Mouse (Mus musculus) liver, embryonic 14.5 days (tissue): ENCODE data around the gene Tbcb. TPM values are rescaled to one million over a fixed set of nuclear protein-coding genes. Genes with fewer than 3 reads are reported as not detected.

Source experiments
- ATAC-seq: fragments of 200-750 bp; cut with Nextera tagmentation; 2 replicates; pipeline ENCODE4 v1.8.0; 2017; ENCODE audit warnings: moderate number of reproducible peaks, mild to moderate bottlenecking, moderate library complexity; ENCODE audit not compliant: insufficient read depth
- DNase-seq, 3 experiments: peaks; one replicate each; pipeline ENCODE4 v3.0.0-alpha.2; 2012 to 2013; ENCODE audit warnings: low read depth in 3 of 3, low spot score in 3 of 3
- H3K27ac ChIP-seq: fragments of 300-500 bp; sonication (generic); 2 replicates; pipeline ENCODE4 v1.5.1; 2014; ENCODE audit warnings: moderate library complexity, mild to moderate bottlenecking, control low read depth, inconsistent platforms
- H3K27me3 ChIP-seq: fragments of 300-500 bp; sonication (generic); 2 replicates; pipeline ENCODE4 v1.6.1; 2014; ENCODE audit warnings: mild to moderate bottlenecking, low read length, moderate library complexity; ENCODE audit not compliant: control insufficient read depth, insufficient read depth
- H3K36me3 ChIP-seq: fragments of 300-500 bp; sonication (generic); replicated peaks from 2 replicates; pipeline ENCODE4 v1.6.1; 2014; ENCODE audit warnings: low read depth; ENCODE audit not compliant: control insufficient read depth, insufficient read depth
- H3K4me1 ChIP-seq, 2 experiments: fragments of 200-500 bp in 1 of 2; fragments of 300-500 bp in 1 of 2; sonication (generic) in 1 of 2; replicated peaks; 2 replicates each; pipeline ENCODE4 v1.6.1; 2012 to 2014; ENCODE audit warnings: antibody characterized with exemption in 1 of 2, inconsistent platforms in 1 of 2, low read length in 1 of 2; ENCODE audit not compliant: control insufficient read depth in 2 of 2, insufficient read depth in 2 of 2
- H3K4me2 ChIP-seq: fragments of 300-500 bp; sonication (generic); 2 replicates; pipeline ENCODE4 v1.6.1; 2014; ENCODE audit warnings: low read depth, mild to moderate bottlenecking, control low read depth, moderate library complexity
- H3K4me3 ChIP-seq, 2 experiments: fragments of 200-500 bp in 1 of 2; fragments of 300-500 bp in 1 of 2; sonication (generic) in 1 of 2; 2 replicates each; pipeline ENCODE4 v1.5.1; 2012 to 2014; ENCODE audit warnings: low read depth in 2 of 2, low read length in 2 of 2, mild to moderate bottlenecking in 2 of 2, control low read depth in 1 of 2, inconsistent platforms in 1 of 2, moderate library complexity in 1 of 2; ENCODE audit not compliant: insufficient read depth in 1 of 2
- H3K9ac ChIP-seq: fragments of 300-500 bp; sonication (generic); replicated peaks from 2 replicates; pipeline ENCODE4 v1.6.1; 2014; ENCODE audit warnings: mild to moderate bottlenecking, control low read depth, moderate library complexity
- H3K9me3 ChIP-seq: fragments of 300-500 bp; sonication (generic); 2 replicates; pipeline ENCODE4 v1.6.1; 2016; ENCODE audit warnings: low read length, mixed read lengths; ENCODE audit not compliant: control insufficient read depth
- CTCF ChIP-seq: IDR thresholded peaks from 2 replicates; pipeline ENCODE4 v1.5.1; 2016; ENCODE audit warnings: antibody characterized with exemption, low read depth, control low read depth
- EP300 ChIP-seq: IDR thresholded peaks from 2 replicates; pipeline ENCODE4 v1.6.1; 2016; ENCODE audit warnings: antibody characterized with exemption, low read depth
- WGBS: fragments of 180-500 bp; shearing (Covaris S2); extraction: QIAGEN DNeasy Blood & Tissue Kit; methylation state at CpG from one replicate; pipeline ENCODE4 v1.1.7; 2014; ENCODE audit not compliant: insufficient replicate concordance; 5-methylcytosine and 5-hydroxymethylcytosine counted together
- polyA plus RNA-seq, 2 experiments: library from polyadenylated mRNA; depleted of rRNA in 1 of 2; stranded (reverse) in 1 of 2; unstranded in 1 of 2; fragments of >200 nt; fragmentation: Nextera tagmentation in 1 of 2; extraction: Ambion mirVana in 1 of 2; gene quantifications; 2 replicates each; pipeline versions ENCODE4 v1.2.1 to v1.2.3; 2012 to 2014

Tbcb gene
- polyA plus RNA-seq, 2 experiments = 24.4 to 44.8 TPM

- no peak overlapping the region for H3K9ac ChIP-seq
- WGBS = 2% methylated on average over 4 of the region's 4 CpGs
- no peak overlapping the region for H3K4me3 ChIP-seq
- H3K4me2 ChIP-seq = no peak overlapping the region
- H3K4me1 ChIP-seq = peaks cover 0 to 9% of the 10 kb centered on the region in 2 experiments; a peak in 2 of 4 replicates
- ATAC-seq = no peak
- TF ChIP-seq CTCF (peak; percentile 90), EP300 (no peak)
- no peaks in the 10 kb centered on the region for H3K27me3 ChIP-seq
- no peak overlapping the region for H3K27ac ChIP-seq
- peak in 1 of 3 experiments; percentile 51 for DNase-seq
- H3K9me3 ChIP-seq = no peaks in the 10 kb centered on the region
- no peaks in the 10 kb centered on the region; the same call in none of the 2 replicates for H3K36me3 ChIP-seq
Observed at GRCm38 (mm10) chr7:30181308-30181707, 50.8 kb downstream of the Tbcb start.

- no peak overlapping the region for H3K4me3 ChIP-seq
- 74% methylated on average over 11 of the region's 11 CpGs for WGBS
- no peak overlapping the region for H3K27ac ChIP-seq
- DNase-seq (no peak), ATAC-seq (no peak)
- no peak for TF ChIP-seq EP300
- TF ChIP-seq CTCF = no peak
- H3K4me2 ChIP-seq = no peak overlapping the region
- H3K9ac ChIP-seq = no peak overlapping the region
- H3K27me3 ChIP-seq = no peaks in the 10 kb centered on the region
- H3K4me1 ChIP-seq = no peaks in the 10 kb centered on the region
- H3K36me3 ChIP-seq = no peaks in the 10 kb centered on the region; the same call in 1 of the 2 replicates
- no peaks in the 10 kb centered on the region for H3K9me3 ChIP-seq
Observed at GRCm38 (mm10) chr7:30178256-30178655, 53.8 kb downstream of the Tbcb start.

- no peak for TF ChIP-seq EP300
- no peak for TF ChIP-seq CTCF
- DNase-seq = no peak
- Histone ChIP-seq H3K27me3 (no peaks in the 10 kb centered on the region), H3K4me1 (no peaks in the 10 kb centered on the region), H3K9ac (no peak overlapping the region), H3K27ac (no peak overlapping the region), H3K36me3 (no peaks in the 10 kb centered on the region; the same call in 1 of the 2 replicates), H3K4me2 (no peak overlapping the region), H3K9me3 (no peaks in the 10 kb centered on the region), H3K4me3 (no peak overlapping the region)
- no peak for ATAC-seq
- WGBS = 44% methylated on average over 12 of the region's 12 CpGs
Observed at GRCm38 (mm10) chr7:30176474-30176873, 55.6 kb downstream of the Tbcb start.

Other genes starting within 250 kb of the Tbcb start
- gene Zfp568, start 248.3 kb downstream of the Tbcb start, polyA plus RNA-seq (2012; rRNA removed) = 4.5 and 6.1 TPM in 2 replicates
- 7.0 and 8.2 TPM in 2 replicates for gene Zfp568, start 248.3 kb downstream of the Tbcb start, polyA plus RNA-seq (2014; fragmentation: Nextera tagmentation; extraction: Ambion mirVana)
- 0.24 and 0.38 TPM in 2 replicates for gene Zfp14, start 180.9 kb downstream of the Tbcb start, polyA plus RNA-seq (2012; rRNA removed)
- 0.21 and 0.27 TPM in 2 replicates for gene Zfp14, start 180.9 kb downstream of the Tbcb start, polyA plus RNA-seq (2014; fragmentation: Nextera tagmentation; extraction: Ambion mirVana)
- 0.22 and 0.50 TPM in 2 replicates for gene Zfp82, start 159.4 kb downstream of the Tbcb start, polyA plus RNA-seq (2012; rRNA removed)
- 1.2 and 1.8 TPM in 2 replicates for gene Zfp82, start 159.4 kb downstream of the Tbcb start, polyA plus RNA-seq (2014; fragmentation: Nextera tagmentation; extraction: Ambion mirVana)
- 0.13 TPM in 1 of 2 replicates, not detected in the other for gene Gm26920, start 141.9 kb downstream of the Tbcb start, polyA plus RNA-seq (2012; rRNA removed)
- gene Gm26920, start 141.9 kb downstream of the Tbcb start, polyA plus RNA-seq (2014; fragmentation: Nextera tagmentation; extraction: Ambion mirVana) = 0.23 TPM in 1 of 2 replicates, not detected in the other
- gene Zfp566, start 141.7 kb downstream of the Tbcb start, polyA plus RNA-seq (2012; rRNA removed) = 0.54 and 1.8 TPM in 2 replicates
- gene Zfp566, start 141.7 kb downstream of the Tbcb start, polyA plus RNA-seq (2014; fragmentation: Nextera tagmentation; extraction: Ambion mirVana) = 1.3 and 1.5 TPM in 2 replicates
- gene Zfp260, start 137.5 kb downstream of the Tbcb start, polyA plus RNA-seq (2012; rRNA removed) = 3.7 and 4.8 TPM in 2 replicates
- 11.9 and 12.6 TPM in 2 replicates for gene Zfp260, start 137.5 kb downstream of the Tbcb start, polyA plus RNA-seq (2014; fragmentation: Nextera tagmentation; extraction: Ambion mirVana)
- gene Zfp382, start 110.3 kb downstream of the Tbcb start, polyA plus RNA-seq (2012; rRNA removed) = 0.26 and 0.66 TPM in 2 replicates
- gene Zfp382, start 110.3 kb downstream of the Tbcb start, polyA plus RNA-seq (2014; fragmentation: Nextera tagmentation; extraction: Ambion mirVana) = 0.32 and 1.5 TPM in 2 replicates
- gene Zfp146, start 62.5 kb downstream of the Tbcb start, polyA plus RNA-seq (2012; rRNA removed) = 13.5 and 20.8 TPM in 2 replicates
- 4.2 and 4.4 TPM in 2 replicates for gene Zfp146, start 62.5 kb downstream of the Tbcb start, polyA plus RNA-seq (2014; fragmentation: Nextera tagmentation; extraction: Ambion mirVana)
- 3.5 TPM in 2 replicates for gene Cox7a1, start 48.1 kb downstream of the Tbcb start, polyA plus RNA-seq (2012; rRNA removed)
- 5.5 and 7.0 TPM in 2 replicates for gene Cox7a1, start 48.1 kb downstream of the Tbcb start, polyA plus RNA-seq (2014; fragmentation: Nextera tagmentation; extraction: Ambion mirVana)
- gene Capns1, start 33.5 kb downstream of the Tbcb start, polyA plus RNA-seq (2012; rRNA removed) = 122 and 167 TPM in 2 replicates
- gene Capns1, start 33.5 kb downstream of the Tbcb start, polyA plus RNA-seq (2014; fragmentation: Nextera tagmentation; extraction: Ambion mirVana) = 29.3 and 31.2 TPM in 2 replicates
- gene Polr2i, start 324 bp downstream of the Tbcb start, polyA plus RNA-seq (2012; rRNA removed) = 71.8 and 72.4 TPM in 2 replicates
- gene Polr2i, start 324 bp downstream of the Tbcb start, polyA plus RNA-seq (2014; fragmentation: Nextera tagmentation; extraction: Ambion mirVana) = 59.2 and 61.1 TPM in 2 replicates
- gene Ovol3, start 3.5 kb upstream of the Tbcb start, polyA plus RNA-seq (2012; rRNA removed) = not detected in 2 replicates
- gene Ovol3, start 3.5 kb upstream of the Tbcb start, polyA plus RNA-seq (2014; fragmentation: Nextera tagmentation; extraction: Ambion mirVana) = not detected in 2 replicates
- 0.03 TPM in 1 of 2 replicates, not detected in the other for gene Thap8, start 47.8 kb upstream of the Tbcb start, polyA plus RNA-seq (2012; rRNA removed)
- gene Thap8, start 47.8 kb upstream of the Tbcb start, polyA plus RNA-seq (2014; fragmentation: Nextera tagmentation; extraction: Ambion mirVana) = not detected in 2 replicates
- gene Wdr62, start 48.1 kb upstream of the Tbcb start, polyA plus RNA-seq (2012; rRNA removed) = 12.4 and 14.0 TPM in 2 replicates
- gene Wdr62, start 48.1 kb upstream of the Tbcb start, polyA plus RNA-seq (2014; fragmentation: Nextera tagmentation; extraction: Ambion mirVana) = 7.5 and 8.8 TPM in 2 replicates
- 1.0 and 2.1 TPM in 2 replicates for gene Clip3, start 59.5 kb upstream of the Tbcb start, polyA plus RNA-seq (2012; rRNA removed)
- gene Clip3, start 59.5 kb upstream of the Tbcb start, polyA plus RNA-seq (2014; fragmentation: Nextera tagmentation; extraction: Ambion mirVana) = 0.71 and 0.86 TPM in 2 replicates
- 13.8 and 18.6 TPM in 2 replicates for gene Alkbh6, start 76.4 kb upstream of the Tbcb start, polyA plus RNA-seq (2012; rRNA removed)
- 16.0 and 19.5 TPM in 2 replicates for gene Alkbh6, start 76.4 kb upstream of the Tbcb start, polyA plus RNA-seq (2014; fragmentation: Nextera tagmentation; extraction: Ambion mirVana)
- 11.1 and 12.0 TPM in 2 replicates for gene Syne4, start 82.5 kb upstream of the Tbcb start, polyA plus RNA-seq (2012; rRNA removed)
- gene Syne4, start 82.5 kb upstream of the Tbcb start, polyA plus RNA-seq (2014; fragmentation: Nextera tagmentation; extraction: Ambion mirVana) = 7.0 and 7.6 TPM in 2 replicates
- gene E130208F15Rik, start 89.5 kb upstream of the Tbcb start, polyA plus RNA-seq (2012; rRNA removed) = 0.11 and 0.19 TPM in 2 replicates
- not detected in 2 replicates for gene E130208F15Rik, start 89.5 kb upstream of the Tbcb start, polyA plus RNA-seq (2014; fragmentation: Nextera tagmentation; extraction: Ambion mirVana)
- gene Sdhaf1, start 91.6 kb upstream of the Tbcb start, polyA plus RNA-seq (2012; rRNA removed) = 3.8 and 5.1 TPM in 2 replicates
- gene Sdhaf1, start 91.6 kb upstream of the Tbcb start, polyA plus RNA-seq (2014; fragmentation: Nextera tagmentation; extraction: Ambion mirVana) = 6.7 and 7.0 TPM in 2 replicates
- 1.4 and 1.7 TPM in 2 replicates for gene Lrfn3, start 130.5 kb upstream of the Tbcb start, polyA plus RNA-seq (2012; rRNA removed)
- 0.79 and 1.2 TPM in 2 replicates for gene Lrfn3, start 130.5 kb upstream of the Tbcb start, polyA plus RNA-seq (2014; fragmentation: Nextera tagmentation; extraction: Ambion mirVana)
- 78.3 and 95.0 TPM in 2 replicates for gene Tyrobp, start 181.5 kb upstream of the Tbcb start, polyA plus RNA-seq (2012; rRNA removed)
- gene Tyrobp, start 181.5 kb upstream of the Tbcb start, polyA plus RNA-seq (2014; fragmentation: Nextera tagmentation; extraction: Ambion mirVana) = 105 and 113 TPM in 2 replicates
- 3.3 and 4.7 TPM in 2 replicates for gene Hcst, start 187.6 kb upstream of the Tbcb start, polyA plus RNA-seq (2012; rRNA removed)
- gene Hcst, start 187.6 kb upstream of the Tbcb start, polyA plus RNA-seq (2014; fragmentation: Nextera tagmentation; extraction: Ambion mirVana) = 4.5 and 4.9 TPM in 2 replicates
- 0.92 and 1.2 TPM in 2 replicates for gene Nfkbid, start 189.5 kb upstream of the Tbcb start, polyA plus RNA-seq (2012; rRNA removed)
- 0.69 and 1.1 TPM in 2 replicates for gene Nfkbid, start 189.5 kb upstream of the Tbcb start, polyA plus RNA-seq (2014; fragmentation: Nextera tagmentation; extraction: Ambion mirVana)
- gene Aplp1, start 213.3 kb upstream of the Tbcb start, polyA plus RNA-seq (2012; rRNA removed) = 2.9 and 4.0 TPM in 2 replicates
- 3.5 and 4.5 TPM in 2 replicates for gene Aplp1, start 213.3 kb upstream of the Tbcb start, polyA plus RNA-seq (2014; fragmentation: Nextera tagmentation; extraction: Ambion mirVana)
- gene Kirrel2, start 225.4 kb upstream of the Tbcb start, polyA plus RNA-seq (2012; rRNA removed) = 0.10 and 0.30 TPM in 2 replicates
- gene Kirrel2, start 225.4 kb upstream of the Tbcb start, polyA plus RNA-seq (2014; fragmentation: Nextera tagmentation; extraction: Ambion mirVana) = 0.18 TPM in 1 of 2 replicates, not detected in the other
- gene Nphs1, start 226.0 kb upstream of the Tbcb start, polyA plus RNA-seq (2012; rRNA removed) = 0.03 TPM in 2 replicates
- gene Nphs1, start 226.0 kb upstream of the Tbcb start, polyA plus RNA-seq (2014; fragmentation: Nextera tagmentation; extraction: Ambion mirVana) = 0.08 and 0.19 TPM in 2 replicates